Mouse (Mus musculus) forebrain, embryonic 15.5 days (tissue): ENCODE data around the gene Ogg1. TPM values are rescaled to one million over a fixed set of nuclear protein-coding genes. Genes with fewer than 3 reads are reported as not detected.

ENCODE experiments used
- ATAC-seq: fragments of 200-750 bp; cut with Nextera tagmentation; replicated peaks from 2 replicates; pipeline ENCODE4 v1.8.0; 2017; ENCODE audit warnings: mild to moderate bottlenecking, moderate TSS enrichment, moderate library complexity
- H3K27ac ChIP-seq: fragments of 300-500 bp; sonication (generic); replicated peaks from 2 replicates; pipeline ENCODE4 v1.5.1; 2015; ENCODE audit warnings: mild to moderate bottlenecking, inconsistent platforms
- H3K27me3 ChIP-seq: fragments of 300-500 bp; sonication (generic); 2 replicates; pipeline ENCODE4 v1.6.1; 2015; ENCODE audit warnings: inconsistent platforms
- H3K36me3 ChIP-seq: fragments of 300-500 bp; sonication (generic); 2 replicates; pipeline ENCODE4 v1.6.1; 2015; ENCODE audit warnings: mild to moderate bottlenecking, inconsistent platforms
- H3K4me1 ChIP-seq: fragments of 300-500 bp; sonication (generic); 2 replicates; pipeline ENCODE4 v1.6.1; 2015; ENCODE audit warnings: inconsistent platforms
- H3K4me2 ChIP-seq: fragments of 300-500 bp; sonication (generic); replicated peaks from 2 replicates; pipeline ENCODE4 v1.6.1; 2015; ENCODE audit warnings: mild to moderate bottlenecking, inconsistent platforms
- H3K4me3 ChIP-seq: fragments of 300-500 bp; sonication (generic); 2 replicates; pipeline ENCODE4 v1.5.1; 2015; ENCODE audit warnings: mild to moderate bottlenecking, inconsistent platforms
- H3K9ac ChIP-seq: fragments of 300-500 bp; sonication (generic); replicated peaks from 2 replicates; pipeline ENCODE4 v1.6.1; 2015; ENCODE audit warnings: mild to moderate bottlenecking, inconsistent platforms
- H3K9me3 ChIP-seq: fragments of 300-500 bp; sonication (generic); 2 replicates; pipeline ENCODE4 v1.6.1; 2016; ENCODE audit warnings: inconsistent platforms
- WGBS: fragments of 180-500 bp; shearing (Covaris S2); methylation state at CpG from one replicate; pipeline ENCODE4 v1.1.7; 2015; ENCODE audit warnings: mixed read lengths; 5-methylcytosine and 5-hydroxymethylcytosine counted together
- polyA plus RNA-seq: library from polyadenylated mRNA; unstranded; fragments of >200 nt; fragmentation: Nextera tagmentation; extraction: Ambion mirVana; gene quantifications from 2 replicates; pipeline ENCODE4 v1.2.1, GENCODE M21; 2015

Gene Ogg1
- polyA plus RNA-seq, 1 experiment from 2014 or later = 11.8 TPM

DNA sequence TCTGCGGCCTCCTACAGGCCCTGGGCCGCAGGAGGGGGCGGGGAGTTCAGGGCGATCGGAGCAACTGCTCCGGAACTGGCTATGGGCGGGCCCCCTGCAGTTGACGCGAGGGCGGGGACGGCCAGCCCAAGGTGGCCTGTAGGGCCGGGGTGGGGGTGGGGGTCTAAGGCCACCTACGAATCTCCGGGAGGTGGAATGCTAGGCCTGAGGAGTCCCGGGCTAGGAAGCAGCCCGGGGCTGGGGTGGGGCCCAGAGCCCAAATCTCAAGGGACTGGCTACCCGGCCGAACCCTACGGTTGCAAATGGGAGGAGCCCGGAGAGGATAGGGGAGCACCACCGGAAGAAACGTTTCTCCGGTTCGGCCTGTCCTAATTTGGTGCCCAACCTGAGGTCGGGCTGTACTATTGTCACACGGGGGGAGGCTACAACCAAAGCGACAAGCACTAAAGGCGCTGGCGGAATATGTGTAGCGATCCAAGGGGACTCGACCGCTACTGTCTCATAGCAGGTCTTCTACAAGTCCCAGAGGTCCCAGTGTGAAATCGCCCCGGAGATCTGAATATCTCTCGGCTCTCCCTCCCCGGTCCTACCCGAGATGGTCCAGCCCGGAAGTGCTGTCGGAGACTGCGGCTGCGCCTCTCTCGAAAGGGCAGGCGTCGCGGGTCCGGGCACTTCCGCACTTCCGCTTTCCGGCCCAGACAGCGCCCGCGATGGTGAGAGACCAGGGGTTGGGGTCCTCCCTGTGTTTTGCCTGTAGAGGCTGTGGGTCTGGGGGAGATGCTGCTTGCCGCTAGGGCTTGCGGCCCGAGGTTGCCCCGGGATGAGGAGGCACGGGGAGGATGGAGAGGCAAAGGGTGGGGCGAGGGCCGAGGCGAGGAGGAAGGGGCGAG lies 51.0 kb downstream of the Ogg1 start, which contains the start of the genes Tada3 and Arpc4:
Tada3 (minus strand) TSS at position 388 of the 890 bp plus-strand sequence.
Arpc4 (plus strand) TSS at position 620 of the 890 bp plus-strand sequence.
- peak within 1 kb of the TSS; percentile 93 for H3K27ac ChIP-seq
- peaks cover 50% of the 10 kb centered on the region for H3K36me3 ChIP-seq
- H3K4me1 ChIP-seq = peaks cover 28% of the 10 kb centered on the region
- WGBS = under 1% methylated on average over 60 of the region's 61 CpGs
- peak; percentile 96 for ATAC-seq
- no peaks in the 10 kb centered on the region for H3K27me3 ChIP-seq
- H3K9ac ChIP-seq = peak within 1 kb of the TSS; percentile 91
- H3K9me3 ChIP-seq = no peaks in the 10 kb centered on the region
- H3K4me3 ChIP-seq = peak within 1 kb of the TSS; percentile 92
- peak within 1 kb of the TSS; percentile 92 for H3K4me2 ChIP-seq

DNA sequence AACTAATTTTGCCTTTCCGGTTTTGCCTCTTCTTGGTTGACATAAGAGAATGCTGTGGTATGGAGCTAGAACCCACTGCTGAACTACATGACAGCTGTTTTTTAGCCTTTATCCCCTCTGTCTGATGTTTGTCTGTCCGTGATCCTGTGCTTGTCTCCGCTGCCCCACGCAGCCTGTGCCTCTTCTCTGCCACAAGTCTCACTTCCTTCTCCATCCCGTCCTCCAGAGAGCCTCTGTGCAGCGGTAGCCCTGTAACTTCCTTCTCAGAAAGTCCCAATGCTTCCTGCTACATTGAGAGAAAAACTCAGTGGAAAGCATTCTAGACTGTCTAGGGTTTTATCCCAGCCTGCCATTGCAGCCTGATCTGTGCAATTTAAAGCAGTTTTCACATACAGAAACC lies 52.5 kb downstream of the Ogg1 start:
- no peak overlapping the region for H3K27ac ChIP-seq
- ATAC-seq = no peak
- peaks cover 28% of the 10 kb centered on the region for H3K4me1 ChIP-seq
- no peaks in the 10 kb centered on the region for H3K27me3 ChIP-seq
- H3K36me3 ChIP-seq = peaks cover 49% of the 10 kb centered on the region
- peak overlapping the region; percentile 92 for H3K4me2 ChIP-seq
- WGBS = 91% methylated on average over 6 of the region's 6 CpGs
- H3K9me3 ChIP-seq = no peaks in the 10 kb centered on the region
- peak overlapping the region; percentile 92; the same call in 1 of the 2 replicates for H3K4me3 ChIP-seq
- H3K9ac ChIP-seq = no peak overlapping the region

DNA sequence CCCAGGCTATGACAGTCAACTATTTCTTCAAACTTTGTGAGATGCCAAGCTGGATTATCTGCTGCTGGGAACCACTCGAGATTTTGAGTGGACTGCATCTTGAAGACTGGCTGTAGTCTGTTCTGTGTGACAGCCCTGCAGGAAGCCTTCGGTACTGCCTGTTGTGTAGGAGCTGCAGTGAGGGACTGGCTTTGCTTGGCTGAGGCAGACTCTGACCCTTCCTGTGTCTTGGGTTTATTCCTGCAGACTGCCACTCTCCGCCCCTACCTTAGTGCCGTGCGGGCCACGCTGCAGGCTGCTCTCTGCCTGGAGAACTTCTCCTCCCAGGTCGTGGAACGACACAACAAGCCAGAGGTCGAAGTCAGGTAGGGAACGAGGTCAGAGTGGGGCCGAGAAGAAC lies 53.7 kb downstream of the Ogg1 start:
- ATAC-seq = no peak
- H3K4me3 ChIP-seq = no peak overlapping the region
- no peaks in the 10 kb centered on the region for H3K27me3 ChIP-seq
- peaks cover 49% of the 10 kb centered on the region for H3K36me3 ChIP-seq
- H3K4me1 ChIP-seq = peaks cover 28% of the 10 kb centered on the region
- no peak overlapping the region for H3K9ac ChIP-seq
- no peaks in the 10 kb centered on the region for H3K9me3 ChIP-seq
- no peak overlapping the region for H3K4me2 ChIP-seq
- WGBS = 95% methylated on average over 11 of the region's 11 CpGs
- no peak overlapping the region for H3K27ac ChIP-seq

DNA sequence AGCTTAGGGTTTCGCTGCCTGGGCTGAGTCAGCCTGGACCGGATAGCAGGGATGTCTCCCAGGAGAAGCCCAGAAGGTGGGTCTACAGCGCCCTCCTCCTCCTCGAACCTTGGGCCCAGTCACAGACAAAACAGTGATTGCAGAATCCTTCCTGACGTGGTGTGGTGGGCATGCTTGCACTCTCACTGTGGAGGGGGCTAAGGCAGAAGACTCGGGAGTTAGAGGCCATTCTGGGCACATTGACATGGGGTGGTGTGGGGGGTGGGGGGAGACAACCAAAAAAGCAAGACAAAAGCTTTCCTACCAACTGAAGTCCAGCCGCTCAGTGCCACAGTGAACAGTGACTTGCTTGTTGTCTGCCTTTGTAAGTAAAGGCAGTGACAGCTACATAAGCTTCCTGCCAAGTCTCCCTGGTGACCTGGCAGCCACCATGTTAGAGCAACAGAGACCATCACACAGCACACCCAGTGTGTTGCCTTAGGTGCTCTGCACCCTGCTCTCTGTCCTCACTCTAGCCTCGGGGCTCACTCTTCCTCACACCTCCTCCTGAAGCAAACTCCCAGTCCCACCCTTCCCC lies 57.7 kb downstream of the Ogg1 start:
- Histone ChIP-seq H3K9me3 (no peaks in the 10 kb centered on the region), H3K36me3 (peaks cover 83% of the 10 kb centered on the region), H3K4me1 (peaks cover 5% of the 10 kb centered on the region), H3K27ac (no peak overlapping the region), H3K4me3 (no peak overlapping the region), H3K9ac (no peak overlapping the region), H3K27me3 (no peaks in the 10 kb centered on the region), H3K4me2 (no peak overlapping the region)
- WGBS = 86% methylated on average over 8 of the region's 8 CpGs
- no peak for ATAC-seq

Other genes starting within 250 kb of the Ogg1 start
- gene Setd5, start 249.6 kb upstream of the Ogg1 start, polyA plus RNA-seq = 52.2 and 53.4 TPM in 2 replicates
- 42.3 and 44.6 TPM in 2 replicates for gene Lhfpl4, start 131.6 kb upstream of the Ogg1 start, polyA plus RNA-seq
- 47.0 and 53.8 TPM in 2 replicates for gene Mtmr14, start 89.1 kb upstream of the Ogg1 start, polyA plus RNA-seq
- 0.34 and 0.39 TPM in 2 replicates for gene Cpne9, start 44.7 kb upstream of the Ogg1 start, polyA plus RNA-seq
- 19.6 and 22.2 TPM in 2 replicates for gene Brpf1, start 19.8 kb upstream of the Ogg1 start, polyA plus RNA-seq
- gene Camk1, start 17.0 kb downstream of the Ogg1 start, polyA plus RNA-seq = 79.0 and 88.0 TPM in 2 replicates
- gene Tada3, start 50.9 kb downstream of the Ogg1 start, polyA plus RNA-seq = 79.4 and 82.2 TPM in 2 replicates
- 390 and 428 TPM in 2 replicates for gene Arpc4, start 51.1 kb downstream of the Ogg1 start, polyA plus RNA-seq
- 7.6 and 8.1 TPM in 2 replicates for gene Ttll3, start 62.3 kb downstream of the Ogg1 start, polyA plus RNA-seq
- 14.8 and 23.3 TPM in 2 replicates for gene Rpusd3, start 92.4 kb downstream of the Ogg1 start, polyA plus RNA-seq
- not detected in 2 replicates for gene Cidec, start 108.8 kb downstream of the Ogg1 start, polyA plus RNA-seq
- gene Jagn1, start 115.6 kb downstream of the Ogg1 start, polyA plus RNA-seq = 89.2 and 93.1 TPM in 2 replicates
- gene Il17re, start 131.5 kb downstream of the Ogg1 start, polyA plus RNA-seq = not detected in 2 replicates
- 1.6 and 2.4 TPM in 2 replicates for gene Il17rc, start 144.5 kb downstream of the Ogg1 start, polyA plus RNA-seq
- 63.8 and 66.7 TPM in 2 replicates for gene Creld1, start 156.3 kb downstream of the Ogg1 start, polyA plus RNA-seq
- gene Prrt3, start 175.0 kb downstream of the Ogg1 start, polyA plus RNA-seq = 5.1 and 6.0 TPM in 2 replicates
- gene Emc3, start 204.7 kb downstream of the Ogg1 start, polyA plus RNA-seq = 94.9 and 103 TPM in 2 replicates
- gene Fancd2, start 204.7 kb downstream of the Ogg1 start, polyA plus RNA-seq = 6.5 and 6.7 TPM in 2 replicates